Mouse (Mus musculus): ENCODE data around the gene Zzz3. TPM values are rescaled to one million over a fixed set of nuclear protein-coding genes. Genes with fewer than 3 reads are reported as not detected.

Gene Zzz3
- polyA plus RNA-seq, 1 experiment, result 19.1 TPM

GRCm38 (mm10) chr3:152493813-152494212 lies 98.5 kb downstream of the Zzz3 start:
- no peaks in the 10 kb centered on the region for H3K4me1 ChIP-seq (ENCODE audit: control insufficient read depth, insufficient read depth, low read length)
- no peak overlapping the region for H3K27ac ChIP-seq (ENCODE audit: insufficient read depth, low read depth, low read length)
- TF ChIP-seq POLR2A (IDR thresholded peaks at IDR 0.05; ENCODE audit: low read depth, low read length), result no peak
- no peak for TF ChIP-seq CTCF (conservative IDR thresholded peaks at IDR 0.05; ENCODE audit: insufficient read depth, insufficient read length, low read depth, low read length)
- 88% methylated on average over 2 of the region's 2 CpGs for WGBS
- no peak overlapping the region for H3K4me3 ChIP-seq (ENCODE audit: insufficient read depth, low read depth, low read length)
- no peaks in the 10 kb centered on the region for H3K27me3 ChIP-seq (replicated peaks; ENCODE audit: control insufficient read depth, insufficient read depth, low read length)
- DNase-seq, result no peak
- no peaks in the 10 kb centered on the region for H3K36me3 ChIP-seq (ENCODE audit: control insufficient read depth, insufficient read depth, low read length)

- Histone ChIP-seq H3K4me3 (ENCODE audit: insufficient read depth, low read depth, low read length) (no peak overlapping the region), H3K27ac (ENCODE audit: insufficient read depth, low read depth, low read length) (no peak overlapping the region), H3K4me1 (ENCODE audit: control insufficient read depth, insufficient read depth, low read length) (no peaks in the 10 kb centered on the region), H3K36me3 (ENCODE audit: control insufficient read depth, insufficient read depth, low read length) (no peaks in the 10 kb centered on the region), H3K27me3 (replicated peaks; ENCODE audit: control insufficient read depth, insufficient read depth, low read length) (no peaks in the 10 kb centered on the region)
- no peak for DNase-seq
- TF ChIP-seq POLR2A (IDR thresholded peaks at IDR 0.05; ENCODE audit: low read depth, low read length) (no peak), CTCF (conservative IDR thresholded peaks at IDR 0.05; ENCODE audit: insufficient read depth, insufficient read length, low read depth, low read length) (no peak)
- 46% methylated on average over 12 of the region's 12 CpGs for WGBS
These were observed 99.5 kb downstream of the Zzz3 start for GRCm38 (mm10) chr3:152494667-152495360.

- WGBS, result 71% methylated on average over 8 of the region's 8 CpGs
These were observed 100.2 kb downstream of the Zzz3 start for GRCm38 (mm10) chr3:152495415-152495898.

GRCm38 (mm10) chr3:152497084-152497483 lies 101.8 kb downstream of the Zzz3 start:
- TF ChIP-seq CTCF (conservative IDR thresholded peaks at IDR 0.05; ENCODE audit: insufficient read depth, insufficient read length, low read depth, low read length) (no peak), POLR2A (IDR thresholded peaks at IDR 0.05; ENCODE audit: low read depth, low read length) (no peak)
- no peaks in the 10 kb centered on the region for H3K36me3 ChIP-seq (ENCODE audit: control insufficient read depth, insufficient read depth, low read length)
- DNase-seq, result no peak
- no peaks in the 10 kb centered on the region for H3K4me1 ChIP-seq (ENCODE audit: control insufficient read depth, insufficient read depth, low read length)
- no peak overlapping the region for H3K27ac ChIP-seq (ENCODE audit: insufficient read depth, low read depth, low read length)
- no peak overlapping the region for H3K4me3 ChIP-seq (ENCODE audit: insufficient read depth, low read depth, low read length)
- no peaks in the 10 kb centered on the region for H3K27me3 ChIP-seq (replicated peaks; ENCODE audit: control insufficient read depth, insufficient read depth, low read length)
- WGBS, result 60% methylated on average over 7 of the region's 7 CpGs

More at GRCm38 (mm10) chr3:152495415-152495898, 100.2 kb downstream of the Zzz3 start:
- H3K27me3 ChIP-seq (replicated peaks; ENCODE audit: control insufficient read depth, insufficient read depth, low read length), result no peaks in the 10 kb centered on the region
- H3K36me3 ChIP-seq (ENCODE audit: control insufficient read depth, insufficient read depth, low read length), result no peaks in the 10 kb centered on the region
- no peak for DNase-seq
- no peak overlapping the region for H3K4me3 ChIP-seq (ENCODE audit: insufficient read depth, low read depth, low read length)
- no peak overlapping the region for H3K27ac ChIP-seq (ENCODE audit: insufficient read depth, low read depth, low read length)
- TF ChIP-seq CTCF (conservative IDR thresholded peaks at IDR 0.05; ENCODE audit: insufficient read depth, insufficient read length, low read depth, low read length), result no peak
- no peak for TF ChIP-seq POLR2A (IDR thresholded peaks at IDR 0.05; ENCODE audit: low read depth, low read length)
- H3K4me1 ChIP-seq (ENCODE audit: control insufficient read depth, insufficient read depth, low read length), result no peaks in the 10 kb centered on the region

- Histone ChIP-seq H3K36me3 (ENCODE audit: control insufficient read depth, insufficient read depth, low read length) (no peaks in the 10 kb centered on the region), H3K4me3 (ENCODE audit: insufficient read depth, low read depth, low read length) (no peak overlapping the region), H3K27me3 (replicated peaks; ENCODE audit: control insufficient read depth, insufficient read depth, low read length) (no peaks in the 10 kb centered on the region), H3K27ac (ENCODE audit: insufficient read depth, low read depth, low read length) (no peak overlapping the region), H3K4me1 (ENCODE audit: control insufficient read depth, insufficient read depth, low read length) (no peaks in the 10 kb centered on the region)
- no peak for TF ChIP-seq CTCF (conservative IDR thresholded peaks at IDR 0.05; ENCODE audit: insufficient read depth, insufficient read length, low read depth, low read length)
- TF ChIP-seq POLR2A (IDR thresholded peaks at IDR 0.05; ENCODE audit: low read depth, low read length), result no peak
- WGBS, result 86% methylated on average over 2 of the region's 2 CpGs
- DNase-seq, result no peak
These were observed 102.6 kb downstream of the Zzz3 start for GRCm38 (mm10) chr3:152497842-152498241.

GRCm38 (mm10) chr3:152498968-152499696 lies 103.9 kb downstream of the Zzz3 start:
- WGBS, result 93% methylated on average over 2 of the region's 2 CpGs
- Histone ChIP-seq H3K4me3 (ENCODE audit: insufficient read depth, low read depth, low read length) (no peak overlapping the region), H3K27ac (ENCODE audit: insufficient read depth, low read depth, low read length) (no peak overlapping the region)

GRCm38 (mm10) chr3:152507900-152508299 lies 112.6 kb downstream of the Zzz3 start:
- 68% methylated on average over 8 of the region's 8 CpGs for WGBS
- Histone ChIP-seq H3K27ac (ENCODE audit: insufficient read depth, low read depth, low read length) (no peak overlapping the region), H3K4me3 (ENCODE audit: insufficient read depth, low read depth, low read length) (no peak overlapping the region), H3K36me3 (ENCODE audit: control insufficient read depth, insufficient read depth, low read length) (no peaks in the 10 kb centered on the region), H3K4me1 (ENCODE audit: control insufficient read depth, insufficient read depth, low read length) (no peaks in the 10 kb centered on the region), H3K27me3 (replicated peaks; ENCODE audit: control insufficient read depth, insufficient read depth, low read length) (no peaks in the 10 kb centered on the region)
- TF ChIP-seq POLR2A (IDR thresholded peaks at IDR 0.05; ENCODE audit: low read depth, low read length), result no peak
- no peak for TF ChIP-seq CTCF (conservative IDR thresholded peaks at IDR 0.05; ENCODE audit: insufficient read depth, insufficient read length, low read depth, low read length)
- DNase-seq, result no peak

More at GRCm38 (mm10) chr3:152498968-152499696, 103.9 kb downstream of the Zzz3 start:
- TF ChIP-seq CTCF (conservative IDR thresholded peaks at IDR 0.05; ENCODE audit: insufficient read depth, insufficient read length, low read depth, low read length) (no peak), POLR2A (IDR thresholded peaks at IDR 0.05; ENCODE audit: low read depth, low read length) (no peak)
- H3K4me1 ChIP-seq (ENCODE audit: control insufficient read depth, insufficient read depth, low read length), result no peaks in the 10 kb centered on the region
- H3K36me3 ChIP-seq (ENCODE audit: control insufficient read depth, insufficient read depth, low read length), result no peaks in the 10 kb centered on the region
- H3K27me3 ChIP-seq (replicated peaks; ENCODE audit: control insufficient read depth, insufficient read depth, low read length), result no peaks in the 10 kb centered on the region
- DNase-seq, result no peak
